Mouse (Mus musculus) left cerebral cortex, postnatal 25 days (tissue): Measurements from ENCODE around the gene Gm16253. TPM values are rescaled to one million over a fixed set of nuclear protein-coding genes. Genes with fewer than 3 reads are reported as not detected.
"Not testable (repeated sequence)": the region's sequence is repeated elsewhere in the genome, so short reads cannot be mapped to it uniquely, and the experiment has no call there.

Experiments used
- DNase-seq, 2 experiments: peaks; one replicate each; pipeline ENCODE4 v3.0.0; 2022; ENCODE audit warnings: low spot score in 2 of 2, mixed read lengths in 1 of 2
- intact Hi-C: fragments of 180-260 bp; cut with DNase I; formaldehyde crosslinking; loops from one replicate; pipeline ENCODE4 v1.15.1; 2025
- total RNA-seq, 2 experiments: library from RNA; stranded (reverse); gene quantifications; 2 replicates each; pipeline ENCODE4 v1.2.3; 2021

The Gm16253 gene
- total RNA-seq, 2 experiments from 2014 or later = not detected

DNA sequence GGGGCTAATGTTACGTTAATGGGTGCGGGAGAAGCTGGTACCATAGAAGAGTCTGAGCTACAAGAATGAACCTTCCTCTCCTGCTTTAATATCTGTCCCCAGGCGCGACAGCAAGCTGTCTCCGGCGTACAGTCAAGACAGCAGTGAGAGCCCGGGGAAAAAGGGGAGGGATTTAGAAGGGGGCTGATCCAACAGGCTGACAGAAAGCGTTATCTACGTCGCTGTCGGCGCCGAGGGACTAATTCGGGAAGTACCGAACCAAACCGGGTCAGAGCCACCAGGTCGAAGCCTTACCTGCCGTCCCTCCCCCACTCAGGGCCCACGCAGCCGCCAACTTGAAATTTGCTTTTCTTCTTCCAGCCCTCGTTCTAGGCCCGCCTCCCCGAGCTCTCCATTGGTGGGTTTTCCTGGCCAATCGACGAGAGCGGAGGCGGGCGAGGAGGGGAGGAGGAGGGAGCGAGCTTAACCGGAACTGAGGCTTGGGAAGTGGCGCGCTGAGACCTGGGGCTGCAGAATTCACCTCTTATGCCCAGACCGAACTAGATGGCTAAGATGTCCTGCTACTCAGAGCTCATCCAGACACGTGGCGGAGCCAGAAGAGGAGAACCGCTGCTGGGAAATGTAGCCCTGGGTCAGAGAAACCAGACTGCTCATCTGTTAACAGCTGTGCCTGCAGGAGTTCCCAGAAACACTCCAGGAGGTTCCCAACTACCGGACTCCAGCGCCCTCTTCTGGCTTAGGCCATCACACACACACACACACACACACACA, 17.2 kb downstream of the Gm16253 start, which contains the start of gene Polr3gl:
Polr3gl (minus strand) TSS at position 392 of the 771 bp plus-strand sequence.
- intact Hi-C loops = no loop called here
- peak; percentile 93 to 96 for DNase-seq

DNA sequence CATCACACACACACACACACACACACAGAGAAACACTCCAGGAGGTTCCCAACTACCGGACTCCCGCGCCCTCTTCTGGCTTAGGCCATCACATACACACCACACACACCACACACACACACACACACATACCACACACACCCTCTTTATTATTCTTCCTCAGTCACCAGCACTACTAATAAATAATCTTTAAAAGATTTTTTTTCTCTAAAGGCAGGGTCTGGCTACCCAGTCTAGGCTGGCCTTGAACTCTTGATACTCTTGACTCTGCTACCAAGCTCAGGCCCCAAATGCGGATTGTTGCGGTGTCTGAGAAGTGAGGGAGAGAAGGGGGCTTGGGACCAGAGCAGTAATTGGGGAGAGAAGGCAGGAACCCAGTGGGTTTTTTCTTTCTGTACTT, 18.1 kb downstream of the Gm16253 start:
- intact Hi-C loops = no loop called here
- no peak for DNase-seq

DNA sequence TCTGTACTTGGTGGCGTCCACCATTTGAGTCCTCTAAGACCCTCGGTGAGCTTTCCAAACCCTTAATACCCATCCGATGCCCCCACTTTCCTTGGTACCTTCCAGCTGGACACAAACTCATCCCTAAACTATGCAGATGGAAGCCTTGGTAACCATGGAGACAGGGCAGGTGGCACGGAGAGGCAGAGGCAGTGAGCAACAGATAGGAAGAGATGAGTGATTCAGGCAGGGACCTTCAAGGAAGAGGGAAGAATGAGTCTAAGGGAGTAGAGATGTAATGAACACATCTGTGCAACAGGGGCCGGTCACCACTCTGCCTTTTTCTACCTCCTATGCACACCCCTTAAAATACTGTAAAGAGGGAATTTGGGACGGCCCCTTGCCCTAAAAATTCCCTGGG, 18.9 kb downstream of the Gm16253 start:
- intact Hi-C loops = loop anchor here (2.0 kb wide), 1 partner anchor 15 kb away; no protein-coding TSS in a partner anchor
- DNase-seq = peak in 1 of 2 experiments; percentile 85

DNA sequence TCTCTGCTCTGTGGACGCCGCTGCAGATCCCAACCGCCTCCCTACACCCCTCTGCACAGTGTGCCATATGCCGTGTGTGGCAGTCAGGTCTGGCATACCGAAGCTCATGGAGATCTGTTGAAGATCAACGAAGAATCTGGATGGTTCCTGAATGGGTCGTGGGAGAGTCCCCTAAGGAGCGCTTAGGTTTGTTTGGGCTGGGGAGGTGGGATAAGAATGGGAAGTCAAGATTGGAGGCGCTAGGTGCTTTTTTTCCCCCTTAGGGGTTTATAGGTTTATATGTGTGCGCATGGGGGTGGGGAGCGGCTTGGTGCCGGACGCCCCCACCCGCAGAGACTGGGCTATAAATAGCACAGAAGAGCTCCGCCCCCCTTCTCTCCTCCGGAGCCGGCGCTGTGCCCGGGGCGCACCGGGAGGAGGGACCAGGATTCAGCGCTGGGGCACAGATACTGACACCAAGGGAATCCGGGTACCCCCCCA, 19.5 kb downstream of the Gm16253 start, which contains the start of gene Ankrd34a:
Ankrd34a (plus strand) TSS at position 409 of the 480 bp plus-strand sequence.
- DNase-seq = peak; percentile 83 to 92
- intact Hi-C loops = loop anchor here (2.0 kb wide), 1 partner anchor 15 kb away; no protein-coding TSS in a partner anchor

DNA sequence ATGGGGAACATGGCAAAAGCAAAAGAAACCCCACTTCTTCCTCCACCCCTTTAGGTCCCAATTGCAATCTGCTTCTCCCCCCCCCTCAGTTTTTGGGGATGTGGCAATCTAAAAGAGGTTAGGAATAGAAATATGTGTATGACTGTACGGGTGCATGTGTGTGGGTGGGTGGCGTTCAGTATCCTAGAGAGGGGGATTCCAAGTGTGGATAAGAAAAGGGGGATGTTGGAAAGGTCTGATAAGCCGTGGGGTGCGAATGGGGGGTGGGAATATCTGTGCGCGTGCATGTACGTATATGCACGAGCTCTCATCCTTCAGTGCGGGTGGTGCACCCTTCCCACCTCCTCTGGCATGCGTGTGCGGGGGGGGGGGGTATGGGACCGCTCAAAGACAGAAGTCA, 20.1 kb downstream of the Gm16253 start:
- peak; percentile 24 to 60 for DNase-seq
- intact Hi-C loops = loop anchor here (2.0 kb wide), 1 partner anchor 16 kb away; no protein-coding TSS in a partner anchor

DNA sequence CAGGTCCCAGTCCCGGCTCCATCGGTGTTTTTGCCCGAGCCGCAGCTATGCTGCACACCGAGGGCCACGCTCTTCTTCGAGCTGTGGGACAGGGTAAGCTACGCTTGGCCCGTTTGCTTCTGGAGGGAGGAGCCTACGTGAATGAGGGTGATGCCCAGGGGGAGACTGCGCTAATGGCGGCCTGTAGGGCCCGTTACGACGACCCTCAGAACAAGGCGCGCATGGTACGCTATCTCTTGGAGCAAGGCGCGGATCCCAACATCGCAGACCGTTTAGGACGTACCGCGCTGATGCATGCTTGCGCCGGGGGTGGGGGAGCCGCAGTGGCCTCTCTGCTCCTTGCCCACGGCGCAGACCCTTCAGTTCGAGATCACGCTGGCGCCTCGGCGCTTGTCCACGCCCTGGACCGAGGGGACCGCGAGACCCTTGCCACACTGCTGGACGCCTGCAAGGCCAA, 20.7 kb downstream of the Gm16253 start:
- peak in 1 of 2 experiments; percentile 55 for DNase-seq
- intact Hi-C loops = loop anchor here (2.0 kb wide), 1 partner anchor 17 kb away; no protein-coding TSS in a partner anchor

DNA sequence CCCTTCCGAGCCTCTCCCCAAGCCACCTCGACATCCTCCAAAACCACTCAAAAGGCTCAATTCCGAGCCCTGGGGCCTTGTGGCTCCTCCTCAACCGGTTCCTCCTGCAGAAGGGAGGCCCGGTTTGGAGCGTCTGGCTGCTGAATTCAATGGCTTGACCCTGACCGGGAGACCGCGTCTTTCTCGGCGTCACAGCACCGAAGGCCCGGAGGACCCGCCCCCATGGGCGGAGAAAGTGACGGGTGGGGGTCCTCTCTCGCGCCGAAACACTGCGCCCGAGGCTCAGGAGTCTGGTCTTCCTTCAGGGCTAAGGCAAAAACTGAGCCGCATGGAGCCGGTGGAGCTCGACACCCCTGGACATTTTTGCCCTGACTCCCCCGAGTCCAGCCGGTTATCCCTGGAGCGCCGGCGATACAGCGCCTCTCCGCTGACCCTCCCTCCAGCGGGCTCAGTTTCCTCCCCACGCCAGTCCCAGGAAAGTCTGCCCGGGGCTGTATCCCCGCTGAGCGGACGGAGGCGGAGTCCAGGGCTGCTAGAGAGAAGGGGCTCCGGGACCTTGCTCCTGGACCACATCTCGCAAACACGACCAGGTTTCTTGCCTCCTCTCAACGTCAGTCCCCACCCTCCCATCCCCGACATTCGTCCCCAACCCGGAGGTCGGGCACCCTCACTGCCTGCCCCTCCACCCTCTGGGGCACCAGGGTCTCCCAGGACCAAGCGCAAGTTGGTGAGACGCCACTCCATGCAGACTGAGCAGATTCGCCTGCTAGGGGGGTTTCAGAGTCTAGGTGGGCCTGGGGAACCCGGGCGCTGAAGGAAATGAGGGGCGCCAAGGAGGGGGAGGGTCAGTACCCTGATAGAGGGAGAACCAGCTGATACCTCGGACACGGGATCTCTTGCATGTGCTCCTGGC, 21.6 kb downstream of the Gm16253 start:
- intact Hi-C loops = no loop called here

DNA sequence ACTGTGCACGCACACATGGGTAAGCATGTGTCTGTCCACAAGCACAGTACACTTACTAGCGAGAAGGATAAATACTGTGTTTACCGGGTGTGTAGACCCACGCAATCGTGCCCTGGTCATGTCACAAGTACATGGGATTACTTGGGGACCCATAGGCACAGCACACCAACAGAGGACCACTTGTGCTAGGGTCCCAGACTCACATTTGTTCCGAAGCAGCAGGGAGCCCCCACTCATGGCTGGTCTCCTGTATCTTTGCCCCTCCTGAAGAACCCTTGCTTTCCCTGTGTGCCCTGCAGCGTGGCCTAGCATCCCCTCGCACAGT, 22.2 kb downstream of the Gm16253 start:
- intact Hi-C loops = no loop called here
- DNase-seq = no peak

More for the DNA sequence above, 21.6 kb downstream of the Gm16253 start:
- DNase-seq = peak; percentile 65 to 69

DNA sequence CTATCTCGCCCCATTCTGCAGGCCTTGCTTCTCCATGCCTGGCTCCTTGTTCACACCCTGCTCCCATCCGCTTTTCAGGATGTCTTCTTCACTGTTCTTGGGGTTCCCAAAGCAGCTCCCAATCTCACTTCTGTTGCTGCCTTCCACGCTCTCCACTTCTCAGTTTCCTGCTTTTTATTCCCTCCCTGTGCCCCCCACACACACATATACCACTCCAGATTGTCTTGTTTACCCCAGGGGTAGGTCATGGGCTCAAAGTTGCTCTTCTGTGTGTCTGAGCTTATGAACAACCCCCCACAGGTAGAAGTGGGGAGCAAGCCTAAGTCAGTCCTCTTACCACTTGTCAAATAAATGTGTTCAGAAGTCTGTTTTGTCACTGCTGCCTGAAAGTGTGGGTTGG, 22.6 kb downstream of the Gm16253 start:
- intact Hi-C loops = no loop called here

DNA sequence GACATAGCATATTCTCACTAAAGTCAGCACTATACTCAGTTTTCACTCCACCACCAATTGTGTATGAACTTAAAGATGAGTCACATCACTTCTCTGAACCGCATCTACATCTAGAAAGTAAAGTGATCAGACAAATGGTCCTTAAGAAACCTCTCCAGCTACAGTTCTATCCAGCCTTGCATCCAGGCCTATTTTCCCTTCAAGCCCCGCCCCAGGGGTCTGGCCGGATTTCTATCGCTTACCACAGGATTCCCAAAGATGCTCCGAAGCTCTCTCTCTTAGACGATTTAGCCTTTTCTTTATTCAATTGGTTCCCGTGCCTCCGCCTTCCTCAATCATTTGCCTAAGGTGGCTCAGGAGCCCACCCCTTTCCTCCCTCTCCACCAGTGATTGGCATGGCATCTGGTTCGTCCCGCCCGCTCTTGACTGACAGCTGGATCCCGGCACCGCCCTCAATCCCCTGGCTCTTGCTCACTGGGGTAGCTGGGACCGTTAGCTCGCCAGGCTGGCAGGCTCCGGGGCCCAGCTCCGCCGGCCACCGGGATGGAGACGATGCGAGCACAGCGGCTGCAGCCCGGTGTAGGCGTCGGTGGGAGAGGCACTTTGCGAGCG, 24.0 kb downstream of the Gm16253 start, which contains the start of gene Lix1l:
Lix1l (plus strand) TSS at position 511 of the 612 bp plus-strand sequence.
- peak; percentile 91 to 98 for DNase-seq
- intact Hi-C loops = loop anchor here (5.0 kb wide), 1 partner anchor 37 kb away; the partner anchor contains the start of genes Gm42957 and Pex11b

More for the DNA sequence above, 22.6 kb downstream of the Gm16253 start:
- DNase-seq = no peak

DNA sequence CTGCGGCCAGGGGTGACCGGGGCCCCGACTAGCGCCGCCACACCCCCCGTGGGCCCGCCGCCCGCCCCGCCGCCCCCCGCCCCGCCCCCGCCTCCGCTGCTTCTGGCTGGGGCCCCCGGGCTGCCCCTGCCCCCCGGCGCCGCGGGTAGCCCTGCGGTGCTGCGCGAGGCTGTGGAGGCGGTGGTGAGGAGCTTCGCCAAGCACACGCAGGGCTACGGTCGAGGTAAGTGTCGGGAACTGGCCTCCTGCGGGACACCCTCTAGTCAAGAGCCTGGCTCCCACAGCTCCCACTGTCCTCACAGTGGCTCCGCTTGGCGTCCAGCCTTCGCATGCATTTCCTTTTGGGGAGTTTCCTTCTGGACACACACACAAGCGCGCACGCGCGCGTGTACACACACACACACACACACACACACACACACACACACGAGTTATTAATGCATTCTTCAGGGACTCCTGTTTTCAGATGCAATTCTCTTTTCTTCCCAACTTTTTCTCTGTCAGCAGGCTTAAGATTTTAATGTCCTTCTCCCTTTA, 24.5 kb downstream of the Gm16253 start:
- DNase-seq = peak in 1 of 2 experiments; percentile 71
- intact Hi-C loops = loop anchor here (5.0 kb wide), 1 partner anchor 36 kb away; the partner anchor contains the start of genes Gm42957 and Pex11b

DNA sequence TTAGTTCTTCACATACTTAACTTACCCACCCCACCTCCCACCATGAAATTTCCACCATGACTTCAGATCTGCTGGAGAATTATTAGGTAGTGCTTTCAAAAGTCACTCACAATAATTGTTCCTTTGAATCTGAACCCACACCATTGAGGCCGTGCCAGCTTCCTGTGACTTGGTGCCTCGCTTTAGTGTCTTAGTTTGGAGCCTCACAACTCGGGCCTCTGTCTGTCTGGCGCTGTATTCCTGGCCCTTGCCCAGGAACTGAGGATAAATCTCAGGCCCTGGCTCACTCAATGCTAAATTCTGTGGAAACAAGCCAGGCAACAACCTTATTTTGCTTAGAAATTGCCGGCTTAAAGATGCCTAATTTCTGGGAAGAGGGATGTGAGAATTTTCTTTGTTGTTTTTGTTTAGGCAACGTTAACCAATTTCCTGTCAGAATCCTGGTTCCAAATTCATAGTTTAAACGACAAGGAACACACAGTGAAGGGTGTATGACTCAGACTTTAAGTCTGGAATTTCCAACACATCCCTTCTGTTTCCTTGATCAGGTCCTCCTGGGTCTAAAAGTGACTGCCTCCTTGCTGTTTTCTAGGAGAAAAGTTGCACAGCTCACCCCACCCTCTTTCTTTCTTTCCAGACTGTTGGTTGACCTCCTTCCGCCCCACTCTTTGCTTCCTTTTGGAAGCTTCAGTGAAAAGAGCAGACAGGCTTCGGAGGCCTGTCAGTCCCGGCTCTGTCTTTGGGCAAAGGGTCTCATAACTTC, 25.3 kb downstream of the Gm16253 start:
- intact Hi-C loops = loop anchor here (5.0 kb wide), 1 partner anchor 35 kb away; the partner anchor contains the start of genes Gm42957 and Pex11b
- peak in 1 of 2 experiments; percentile 49 for DNase-seq

DNA sequence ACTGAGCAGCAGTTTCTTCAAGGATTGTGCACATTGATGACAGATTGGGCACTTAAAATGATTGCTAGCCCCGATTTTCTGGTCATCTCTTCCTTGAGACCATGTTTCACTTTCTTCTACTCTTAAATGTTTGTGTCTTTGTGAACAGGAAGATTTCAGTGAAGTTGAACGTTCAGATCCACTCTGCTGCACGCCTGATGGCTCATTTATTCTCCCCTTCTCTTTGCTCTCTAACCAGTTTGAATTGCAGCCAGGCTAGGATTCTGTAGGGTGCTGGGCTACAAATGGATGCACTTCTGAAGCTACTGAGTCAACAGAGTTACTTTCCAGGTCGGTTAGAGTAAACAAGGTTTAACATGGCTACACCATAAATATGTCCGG, 25.9 kb downstream of the Gm16253 start:
- peak in 1 of 2 experiments; percentile 4 for DNase-seq
- intact Hi-C loops = loop anchor here (5.0 kb wide), 1 partner anchor 35 kb away; the partner anchor contains the start of genes Gm42957 and Pex11b

DNA sequence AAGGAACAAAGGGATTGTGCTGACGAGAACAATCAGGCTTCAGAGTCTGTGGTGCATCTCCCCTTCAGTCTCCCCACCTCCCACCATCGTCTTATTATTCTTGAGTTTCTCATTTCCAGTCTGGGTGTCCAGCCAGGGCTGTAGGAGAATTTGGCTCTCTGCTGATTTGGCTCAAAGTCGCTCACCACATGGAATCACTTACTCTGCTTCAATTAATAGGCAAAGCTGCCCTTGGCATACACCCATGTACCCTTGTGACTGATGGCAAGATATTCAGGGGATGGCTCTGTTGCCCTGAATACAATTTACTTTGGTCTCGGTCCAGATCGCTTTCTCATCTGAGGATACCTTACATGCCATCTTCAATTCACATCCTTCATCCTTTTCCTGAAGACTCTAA, 26.5 kb downstream of the Gm16253 start:
- intact Hi-C loops = loop anchor here (5.0 kb wide), 1 partner anchor 34 kb away; the partner anchor contains the start of genes Gm42957 and Pex11b
- peak in 1 of 2 experiments; percentile 29 for DNase-seq

DNA sequence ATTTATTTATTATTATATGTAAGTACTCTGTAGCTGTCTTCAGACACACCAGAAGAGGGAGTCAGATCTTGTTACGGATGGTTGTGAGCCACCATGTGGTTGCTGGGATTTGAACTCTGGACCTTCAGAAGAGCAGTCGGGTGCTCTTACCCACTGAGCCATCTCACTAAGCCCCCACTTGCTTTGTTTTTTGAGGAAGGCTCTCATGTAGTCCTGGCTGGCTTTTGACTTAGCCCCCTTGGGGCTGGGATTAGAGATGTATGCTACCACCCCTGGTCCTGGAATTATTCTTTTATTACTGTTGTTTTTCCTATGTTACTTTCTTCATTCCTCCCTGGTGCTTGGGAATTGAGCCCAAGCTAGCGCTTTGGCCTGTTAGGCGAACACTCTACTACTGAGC, 29.2 kb downstream of the Gm16253 start:
- DNase-seq, intact Hi-C loops: not testable (repeated sequence)

DNA sequence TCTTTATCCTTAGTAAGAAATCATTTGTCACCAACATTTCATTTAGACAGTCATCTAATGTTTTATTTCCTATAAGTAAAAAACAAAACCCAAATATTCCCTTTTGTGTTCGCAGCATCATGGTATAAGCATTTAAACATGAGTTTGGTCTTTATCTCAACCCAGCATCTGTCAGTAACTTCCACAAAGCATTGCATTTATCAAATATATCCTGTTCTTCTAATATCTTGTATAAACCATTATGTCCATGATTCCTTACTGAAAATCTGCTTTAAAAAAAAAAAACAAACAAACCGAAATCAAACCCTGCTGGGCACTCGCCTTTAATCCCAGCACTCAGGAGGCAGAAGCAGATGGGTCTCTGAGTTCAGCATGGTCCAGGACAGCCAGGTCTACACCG, 29.8 kb downstream of the Gm16253 start:
- DNase-seq = no peak
- intact Hi-C loops = no loop called here

DNA sequence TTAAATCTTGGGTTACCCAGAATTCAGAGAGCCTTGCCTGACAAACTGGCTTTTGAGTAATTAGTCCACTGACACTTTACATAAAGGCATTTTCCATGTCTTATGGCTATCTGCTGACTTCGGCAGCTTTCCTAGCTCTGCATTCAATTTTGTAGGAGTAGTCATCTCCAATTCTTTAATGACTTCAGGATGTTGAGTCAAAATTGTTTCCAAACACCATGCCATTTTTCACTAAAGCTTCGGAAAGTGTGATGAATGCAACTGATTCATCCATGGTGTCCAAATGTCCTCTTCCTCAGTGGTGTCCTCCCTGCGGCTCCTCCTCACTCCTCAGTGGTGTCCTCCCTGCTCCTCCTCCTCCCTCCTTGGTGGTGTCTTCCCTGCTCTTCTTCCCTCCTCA, 41.2 kb downstream of the Gm16253 start:
- intact Hi-C loops = no loop called here
- no peak for DNase-seq

DNA sequence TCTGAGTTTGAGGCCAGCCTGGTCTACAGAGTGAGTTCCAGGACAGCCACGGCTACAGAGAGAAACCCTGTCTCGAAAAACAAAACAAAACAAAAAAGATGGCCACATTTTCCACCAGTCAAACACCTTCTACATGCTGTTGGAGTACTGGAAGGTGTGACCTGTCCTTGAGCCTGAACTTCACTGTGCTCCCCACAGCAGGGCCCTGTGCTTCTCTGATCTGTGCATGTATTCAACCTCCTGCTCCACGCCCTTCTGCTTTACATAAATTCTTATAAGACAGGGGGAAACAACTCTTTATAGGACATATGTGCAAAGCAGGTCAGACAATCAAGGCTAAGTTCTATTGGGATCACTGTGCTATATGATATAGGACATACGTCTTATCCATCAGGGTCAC, 46.4 kb downstream of the Gm16253 start:
- intact Hi-C loops = no loop called here
- no peak for DNase-seq
